Mouse (Mus musculus): ENCODE results near the gene Rad54l.

The Rad54l gene

GRCm38 (mm10) chr4:116123602-116124519 is at the start of gene Rad54l, which contains the start of gene Pomgnt1:
Rad54l (minus strand) TSS chr4:116123690.
Pomgnt1 (plus strand) TSS chr4:116123840.
- peak; percentile 99 for DNase-seq (ENCODE audit: low read depth, low spot score)

GRCm38 (mm10) chr4:116173072-116173471 is 49.6 kb upstream of the Rad54l start, which contains the start of the genes 1700042G07Rik and Gm49337:
1700042G07Rik (plus strand) TSS chr4:116173372.
Gm49337 (plus strand) TSS chr4:116173384.
- no peak for DNase-seq (ENCODE audit: low read depth, low spot score)

- no peak for DNase-seq (ENCODE audit: low read depth, low spot score)
Measured at GRCm38 (mm10) chr4:116169353-116169672, 45.8 kb upstream of the Rad54l start.

DNA sequence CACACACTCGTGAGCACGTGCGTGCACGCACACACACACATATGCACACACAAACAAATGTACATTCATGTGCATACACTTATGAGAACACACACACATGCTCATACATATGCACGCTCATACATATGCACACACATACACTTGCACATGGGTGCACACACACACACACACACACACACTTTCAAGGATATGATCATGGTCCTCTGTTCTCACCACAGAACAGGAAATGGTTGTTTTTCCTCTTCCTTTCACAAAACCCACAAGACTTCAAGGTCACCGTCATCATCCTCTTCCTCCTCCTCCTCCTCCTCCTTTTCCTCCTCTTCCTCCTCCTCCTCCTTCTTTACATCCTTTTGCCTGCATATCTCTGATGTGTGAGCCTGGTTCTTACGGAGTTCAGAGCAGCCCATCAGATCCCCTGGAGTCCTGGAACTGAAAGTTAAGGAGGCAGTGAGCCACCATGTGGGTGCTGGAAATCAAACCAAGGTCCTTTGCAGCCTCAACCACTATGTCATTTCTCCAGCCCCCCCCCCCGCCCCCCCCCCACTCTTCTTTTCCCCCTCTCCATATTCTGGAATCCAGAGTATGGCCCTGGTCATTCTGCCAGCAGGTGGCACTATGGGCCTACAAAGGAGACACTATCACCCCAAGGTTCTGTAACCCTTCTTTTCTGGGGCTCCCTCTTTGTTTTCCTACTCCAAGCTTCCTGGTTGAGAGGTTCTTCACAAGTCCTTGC is 45.3 kb upstream of the Rad54l start:
- peak; percentile 58 for DNase-seq (ENCODE audit: low read depth, low spot score)

DNA sequence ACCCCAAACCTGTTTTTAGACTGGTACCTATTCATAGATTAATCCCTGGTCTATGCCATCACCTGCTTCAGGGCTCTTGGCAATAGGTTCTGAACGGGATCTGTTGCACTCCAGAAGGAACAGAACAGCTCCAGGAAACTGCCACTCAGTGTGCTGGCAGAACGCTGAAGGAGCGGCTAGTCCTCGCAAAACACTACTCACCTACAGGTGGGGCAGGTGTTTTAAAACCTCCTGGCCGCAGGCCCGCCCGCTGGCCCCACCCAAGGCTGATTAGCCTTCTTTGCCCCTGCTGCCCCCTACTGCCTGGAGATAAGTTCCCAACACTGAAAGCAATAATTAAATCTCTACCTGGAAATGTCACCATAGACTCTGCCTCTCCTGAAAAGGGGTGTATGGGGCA is 43.9 kb upstream of the Rad54l start, which contains the start of gene Tspan1:
Gene Tspan1, minus strand, starts transcription at position 198 of the 400 bp plus-strand sequence.
- DNase-seq (ENCODE audit: low read depth, low spot score): peak; percentile 41

GRCm38 (mm10) chr4:116165708-116166407 is 42.4 kb upstream of the Rad54l start:
- no peak for DNase-seq (ENCODE audit: low read depth, low spot score)

DNA sequence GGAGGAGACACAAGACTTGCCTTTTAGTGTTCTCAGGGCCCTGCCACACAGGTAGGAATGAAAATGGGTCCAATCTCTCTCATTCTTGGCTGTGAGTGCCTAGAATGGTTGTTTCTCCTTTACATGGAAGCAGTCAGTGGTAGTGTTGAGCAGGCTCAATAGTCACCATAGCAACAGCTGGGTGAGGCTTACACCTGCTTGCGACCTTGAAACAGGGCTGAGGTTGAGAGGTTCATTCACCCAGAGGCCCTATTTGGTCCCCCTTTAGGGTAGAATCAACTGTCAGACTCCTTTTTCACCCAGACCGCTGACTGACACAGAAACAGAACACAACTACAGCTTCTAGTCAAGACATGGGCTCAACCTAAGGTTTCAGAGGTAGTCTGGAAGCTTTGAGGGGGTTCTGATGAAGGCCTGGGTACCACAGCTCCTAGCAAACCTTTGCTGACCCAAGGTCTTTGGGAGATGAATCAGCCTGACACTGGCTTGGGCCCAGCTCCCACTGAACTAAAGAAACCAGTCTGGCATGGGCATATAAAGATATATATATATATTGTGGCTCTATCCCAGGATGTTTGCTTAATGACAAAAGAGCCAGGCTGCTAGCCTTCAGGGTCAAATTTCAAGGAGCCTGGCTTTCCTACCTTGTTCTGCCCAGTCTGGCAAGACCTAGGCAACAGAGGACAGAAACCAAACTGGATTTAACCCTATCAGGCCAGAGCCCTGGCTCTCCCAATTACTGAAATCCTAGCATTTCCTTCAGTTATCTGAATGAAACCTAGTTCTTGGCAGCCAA is 41.5 kb upstream of the Rad54l start:
- peak; percentile 41 for DNase-seq (ENCODE audit: low read depth, low spot score)

DNA sequence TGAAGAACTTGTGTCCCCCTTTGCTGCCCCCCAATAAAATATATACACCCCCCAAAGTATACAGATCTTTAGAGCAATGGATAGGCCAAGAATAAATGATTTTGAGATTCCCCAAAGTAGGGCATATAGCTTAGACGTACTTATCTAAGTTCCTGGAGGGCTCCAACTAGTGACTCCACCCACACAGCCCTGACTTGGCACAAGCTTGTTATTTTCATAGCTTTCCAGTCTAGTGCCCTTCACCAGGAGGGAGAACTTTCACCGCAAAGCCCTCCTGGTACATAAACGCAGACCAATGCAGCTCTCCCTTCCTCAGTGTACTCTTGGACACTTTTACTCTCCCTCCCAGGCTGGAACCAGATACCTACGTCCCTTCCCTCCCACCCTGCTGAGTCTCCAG is 38.7 kb upstream of the Rad54l start:
- DNase-seq (ENCODE audit: low read depth, low spot score): no peak

DNA sequence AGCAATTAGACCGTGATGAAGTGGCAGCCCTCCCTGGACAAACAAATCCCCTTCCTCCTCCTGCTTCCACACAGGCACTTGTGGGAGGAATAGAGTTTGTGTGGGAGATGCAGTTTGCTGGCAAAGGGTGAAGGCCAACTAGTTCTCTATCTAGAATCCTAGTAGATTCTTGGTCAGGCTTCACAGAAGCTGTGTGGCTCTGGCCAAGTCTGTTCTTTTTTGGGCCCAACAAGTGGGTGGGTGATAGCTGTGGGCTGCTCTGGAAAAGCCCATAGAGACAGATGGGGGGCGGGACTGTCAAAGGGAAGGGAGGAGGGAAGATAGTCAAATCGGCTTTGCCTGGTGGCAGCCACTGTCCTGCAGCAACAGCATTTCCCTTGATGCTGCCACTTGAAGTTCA is 37.3 kb upstream of the Rad54l start:
- DNase-seq (ENCODE audit: low read depth, low spot score): no peak

GRCm38 (mm10) chr4:116159912-116160311 is 36.4 kb upstream of the Rad54l start:
- peak; percentile 59 for DNase-seq (ENCODE audit: low read depth, low spot score)

DNA sequence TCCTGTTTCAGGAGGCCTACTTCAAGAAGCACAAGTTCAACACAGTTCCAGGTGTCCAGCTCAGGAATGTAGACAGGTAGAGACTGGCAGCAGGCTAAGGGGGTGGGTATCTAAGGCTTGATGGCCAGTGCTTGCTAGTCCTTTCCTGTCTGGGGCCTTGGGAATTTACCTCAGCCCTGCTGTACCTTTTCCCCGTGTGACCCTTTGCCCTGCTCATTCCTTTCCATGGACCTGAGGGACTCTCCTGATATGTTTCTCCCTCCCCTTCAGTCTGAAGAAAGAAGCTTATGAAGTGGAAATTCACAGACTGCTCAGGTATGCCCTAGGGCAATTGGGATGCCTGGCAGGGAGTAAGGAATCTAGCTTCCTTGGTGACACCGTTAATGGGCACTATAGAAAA is 34.4 kb upstream of the Rad54l start:
- DNase-seq (ENCODE audit: low read depth, low spot score): no peak

DNA sequence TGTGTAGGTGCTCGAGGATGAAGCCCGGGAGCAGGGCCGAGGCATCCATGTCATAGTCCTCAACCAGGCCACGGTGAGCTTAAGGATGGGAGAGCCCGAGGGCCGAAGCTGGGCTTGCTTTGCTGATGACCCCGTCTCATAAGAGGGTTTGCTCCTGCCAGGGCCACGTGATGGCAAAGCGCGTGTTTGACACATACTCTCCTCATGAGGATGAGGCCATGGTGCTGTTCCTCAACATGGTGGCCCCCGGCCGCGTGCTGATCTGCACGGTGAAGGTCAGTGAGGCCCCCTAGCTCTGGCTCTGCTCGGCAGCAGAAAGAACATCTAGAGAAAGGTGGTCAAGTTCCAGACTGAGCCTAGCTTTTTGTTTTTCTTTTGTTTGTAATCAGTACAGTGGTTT is 29.2 kb upstream of the Rad54l start:
- DNase-seq (ENCODE audit: low read depth, low spot score): no peak

DNA sequence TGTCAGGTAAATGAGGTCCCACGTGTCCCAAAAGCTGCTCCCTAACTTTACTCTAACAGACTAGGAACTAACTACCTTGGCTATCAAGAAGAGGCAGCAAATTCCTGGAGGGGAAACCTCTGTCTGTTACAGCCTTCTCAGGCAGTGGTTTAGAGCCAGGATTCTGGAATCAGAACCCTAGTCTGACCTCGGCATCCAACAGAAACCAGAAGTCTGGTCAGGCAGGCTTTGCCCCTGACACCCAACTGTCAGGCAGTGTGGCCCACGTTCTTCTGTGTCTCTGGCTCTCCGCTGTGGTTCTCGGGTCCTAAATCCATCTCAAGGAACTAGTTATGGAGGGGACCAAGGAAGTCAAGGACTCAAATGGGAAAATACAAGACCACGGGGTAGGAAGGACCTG is 27.7 kb upstream of the Rad54l start, which contains the start of gene Lurap1:
Gene Lurap1, minus strand, starts transcription at position 101 of the 400 bp plus-strand sequence.
- no peak for DNase-seq (ENCODE audit: low read depth, low spot score)

DNA sequence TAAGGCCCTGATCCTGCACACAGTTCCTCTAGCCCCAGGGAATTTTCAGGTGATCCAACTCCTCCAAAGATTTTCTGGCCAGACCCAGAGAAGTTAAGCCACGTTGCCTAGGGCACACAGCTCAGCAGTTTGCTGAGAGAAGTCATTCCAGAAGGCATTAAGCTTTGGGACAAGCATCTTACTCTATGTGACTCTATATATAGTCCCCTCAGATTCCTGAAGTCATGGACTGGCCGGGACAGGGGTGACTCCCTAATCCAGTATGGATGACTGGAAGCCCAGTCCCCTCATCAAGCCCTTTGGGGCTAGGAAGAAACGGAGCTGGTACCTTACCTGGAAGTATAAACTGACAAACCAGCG is 27.4 kb upstream of the Rad54l start:
- no peak for DNase-seq (ENCODE audit: low read depth, low spot score)

DNA sequence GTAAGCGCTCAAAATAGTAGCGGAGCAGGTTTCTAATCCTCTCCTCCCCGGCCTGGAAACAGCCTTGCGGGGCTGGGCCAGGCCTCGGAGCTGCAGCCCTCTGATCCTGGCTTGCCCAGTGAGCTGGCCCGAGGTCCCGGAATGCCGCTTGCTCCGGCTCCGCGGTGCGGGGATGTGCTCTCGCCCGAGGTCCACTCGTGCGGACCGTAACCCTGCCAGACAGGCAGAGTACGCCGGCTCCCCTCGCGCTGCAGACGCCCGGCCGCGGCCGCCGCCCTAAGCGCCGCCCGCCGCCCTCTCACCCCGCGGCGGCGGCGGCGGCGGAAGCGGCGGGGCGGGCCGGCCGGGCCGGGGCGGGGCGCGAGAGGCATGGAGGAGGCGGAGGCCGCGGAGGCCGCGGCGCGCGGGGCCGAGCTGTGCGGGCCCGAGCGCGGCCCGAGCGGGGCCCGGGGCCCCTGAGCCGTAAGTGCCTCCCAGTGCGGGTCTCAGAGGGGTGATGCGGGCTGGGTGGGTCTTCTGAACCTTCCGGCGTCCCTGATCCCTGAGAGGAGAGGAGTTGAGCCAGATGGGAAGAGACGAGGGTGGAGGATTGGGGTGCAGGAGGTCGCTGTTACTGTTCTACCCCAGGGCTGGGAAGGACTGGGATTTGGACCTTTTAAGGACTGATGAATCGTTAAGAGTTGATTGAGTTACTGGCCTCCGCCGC is 26.8 kb upstream of the Rad54l start:
- peak; percentile 63 for DNase-seq (ENCODE audit: low read depth, low spot score)

- peak; percentile 44 for DNase-seq (ENCODE audit: low read depth, low spot score)
Measured at GRCm38 (mm10) chr4:116149812-116150155, 26.3 kb upstream of the Rad54l start.

- peak; percentile 60 for DNase-seq (ENCODE audit: low read depth, low spot score)
Measured at GRCm38 (mm10) chr4:116143891-116144717, 20.6 kb upstream of the Rad54l start.

GRCm38 (mm10) chr4:116143317-116143811 is 19.9 kb upstream of the Rad54l start:
- DNase-seq (ENCODE audit: low read depth, low spot score): peak; percentile 20

DNA sequence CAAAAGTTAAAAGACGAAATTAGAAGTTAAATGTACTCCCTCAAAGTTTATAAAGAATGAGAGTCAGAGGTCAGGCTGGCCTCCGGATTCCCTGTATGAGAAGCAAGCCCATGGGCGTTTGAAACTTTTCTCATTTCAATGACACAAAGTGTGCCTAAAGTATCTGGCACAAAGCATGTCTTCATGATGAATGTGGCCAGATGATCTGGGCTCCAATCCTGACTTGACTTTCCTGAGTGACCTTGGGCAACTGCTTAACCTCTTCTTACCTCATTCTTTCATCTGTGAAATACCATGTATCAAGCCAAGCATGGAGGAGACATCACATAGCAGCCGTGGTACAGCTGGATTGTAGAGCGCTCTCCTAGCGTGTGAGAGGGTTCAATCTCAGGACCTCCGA is 18.8 kb upstream of the Rad54l start:
- peak; percentile 20 for DNase-seq (ENCODE audit: low read depth, low spot score)
